Mouse (Mus musculus) cortical plate, adult 2 months (tissue): ENCODE data around the gene Rplp1.

Source experiments
- CTCF ChIP-seq: fragments of 200-500 bp; IDR thresholded peaks from 2 replicates; pipeline ENCODE4 v1.5.1; 2011; ENCODE audit warnings: mild to moderate bottlenecking, control low read depth, low read length; ENCODE audit not compliant: insufficient read depth; ENCODE audit errors: extremely low read depth
- POLR2A ChIP-seq: fragments of 200-500 bp; IDR thresholded peaks from 2 replicates; pipeline ENCODE4 v1.6.1; 2011; ENCODE audit warnings: mild to moderate bottlenecking, low read length, control low read depth; ENCODE audit not compliant: insufficient read depth; ENCODE audit errors: extremely low read depth

GRCm38 (mm10) chr9:61905576-61905975, 8.8 kb downstream of the Rplp1 start:
- no peak for TF ChIP-seq CTCF
- no peak for TF ChIP-seq POLR2A
